Mouse (Mus musculus) hematopoietic stem cell, adult 5-6 weeks (primary cell): ENCODE results near the gene Zfp553. TPM values are rescaled to one million over a fixed set of nuclear protein-coding genes. Genes with fewer than 3 reads are reported as not detected.
A peak's percentile ranks its signal among the peaks of the same experiment; 100 is the strongest.

Experiments used
- ATAC-seq, 2 experiments: fragments of 125-278 bp in 1 of 2; replicated peaks in 1 of 2; 2 replicates each; pipeline ENCODE4 v1.8.0; 2016 to 2017; ENCODE audit warnings: inconsistent platforms in 2 of 2, mild to moderate bottlenecking in 2 of 2, moderate number of reproducible peaks in 2 of 2, low read depth in 1 of 2, moderate TSS enrichment in 1 of 2; ENCODE audit not compliant: low FRiP score in 2 of 2, poor library complexity in 2 of 2, severe bottlenecking in 2 of 2, insufficient read depth in 1 of 2, low TSS enrichment in 1 of 2
- total RNA-seq: library from RNA; stranded (forward); fragments of 172-1452, 232-1000 nt; gene quantifications from 2 replicates; pipeline ENCODE4 v1.2.3, GENCODE M21; 2017

Zfp553 gene
- total RNA-seq, 1 experiment from 2014 or later, result 29.2 TPM

GRCm38 (mm10) chr7:127208553-127209438 is 24.1 kb upstream of the Zfp553 start, which contains the start of gene Mylpf:
Gene Mylpf, plus strand, starts transcription at chr7:127208890.
- ATAC-seq, result peak; percentile 80 to 87

- ATAC-seq, result no peak
These were observed 23.0 kb upstream of the Zfp553 start for GRCm38 (mm10) chr7:127209851-127210250.

- no peak for ATAC-seq
These were observed 22.6 kb upstream of the Zfp553 start for GRCm38 (mm10) chr7:127210266-127210665.

- peak in 1 of 2 experiments; percentile 26; a peak in 1 of 4 replicates for ATAC-seq
These were observed 21.7 kb upstream of the Zfp553 start for GRCm38 (mm10) chr7:127211014-127211745.

- ATAC-seq, result no peak
These were observed 20.2 kb upstream of the Zfp553 start for GRCm38 (mm10) chr7:127212432-127213250.

- no peak for ATAC-seq
These were observed 19.4 kb upstream of the Zfp553 start for GRCm38 (mm10) chr7:127213485-127213884.

- no peak for ATAC-seq
These were observed 18.9 kb upstream of the Zfp553 start for GRCm38 (mm10) chr7:127213930-127214329.

- no peak for ATAC-seq
These were observed 18.3 kb upstream of the Zfp553 start for GRCm38 (mm10) chr7:127214521-127214920.

GRCm38 (mm10) chr7:127214981-127215871 is 17.6 kb upstream of the Zfp553 start:
- peak; percentile 65 for ATAC-seq

- ATAC-seq, result no peak
These were observed 16.6 kb upstream of the Zfp553 start for GRCm38 (mm10) chr7:127216307-127216706.

- ATAC-seq, result no peak
These were observed 15.4 kb upstream of the Zfp553 start for GRCm38 (mm10) chr7:127217475-127217874.

- peak; percentile 49 to 68; a peak in 3 of 4 replicates for ATAC-seq
These were observed 14.8 kb upstream of the Zfp553 start for GRCm38 (mm10) chr7:127217901-127218642.

GRCm38 (mm10) chr7:127218670-127219069 is 14.2 kb upstream of the Zfp553 start:
- peak; percentile 3 to 32; a peak in 2 of 4 replicates for ATAC-seq

GRCm38 (mm10) chr7:127220440-127220839 is 12.4 kb upstream of the Zfp553 start:
- ATAC-seq, result no peak

GRCm38 (mm10) chr7:127223106-127223505 is 9.8 kb upstream of the Zfp553 start:
- no peak for ATAC-seq
